Mouse (Mus musculus): ENCODE data around the gene Eif5a. TPM values are rescaled to one million over a fixed set of nuclear protein-coding genes. Genes with fewer than 3 reads are reported as not detected.
A peak's percentile ranks its signal among the peaks of the same experiment; 100 is the strongest.

Eif5a gene
- polyA plus RNA-seq, 1 experiment from 2014 or later = 1,800 TPM

DNA sequence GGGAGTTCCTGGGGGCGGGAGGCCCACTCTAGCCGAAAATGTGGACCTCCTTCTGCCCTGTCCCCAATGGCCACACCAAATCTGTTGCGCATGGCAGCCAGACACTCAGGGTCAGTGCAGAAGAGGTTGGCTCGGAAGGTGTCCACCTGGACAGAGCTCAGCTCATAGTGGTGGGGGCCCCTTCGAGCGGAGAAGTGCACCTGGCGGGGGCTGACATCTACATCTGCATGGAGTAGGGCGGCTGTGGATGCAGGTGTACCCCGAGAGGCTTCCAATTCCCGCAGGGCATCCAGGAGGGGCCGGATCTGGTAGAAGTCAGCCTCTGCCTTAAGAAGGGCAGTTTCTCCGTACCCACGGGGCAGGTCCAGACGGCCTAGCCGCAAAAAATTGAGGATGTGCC is 42.0 kb downstream of the Eif5a start:
- H3K4me1 ChIP-seq (ENCODE audit: control insufficient read depth, insufficient read depth, low read length) = peaks cover 19% of the 10 kb centered on the region
- H3K4me2 ChIP-seq = peak overlapping the region; percentile 58
- H3K27ac ChIP-seq (ENCODE audit: low read depth, low read length) = no peak overlapping the region
- H3K36me3 ChIP-seq (ENCODE audit: control insufficient read depth, insufficient read depth, low read length) = no peaks in the 10 kb centered on the region
- no peaks in the 10 kb centered on the region for H3K9me3 ChIP-seq (ENCODE audit: control insufficient read depth, low read length)
- 64% methylated on average over 15 of the region's 15 CpGs for WGBS
- no peak overlapping the region for H3K9ac ChIP-seq (ENCODE audit: low read length)
- DNase-seq (ENCODE audit: low spot score, missing footprints) (no peak), ATAC-seq (ENCODE audit: low FRiP score) (no peak)
- H3K4me3 ChIP-seq (ENCODE audit: low read depth, low read length) = peak overlapping the region; percentile 43; the same call in 1 of the 2 replicates
- H3K27me3 ChIP-seq (ENCODE audit: control insufficient read depth, insufficient read depth, low read length) = peaks cover 3% of the 10 kb centered on the region; the same call in 1 of the 2 replicates

DNA sequence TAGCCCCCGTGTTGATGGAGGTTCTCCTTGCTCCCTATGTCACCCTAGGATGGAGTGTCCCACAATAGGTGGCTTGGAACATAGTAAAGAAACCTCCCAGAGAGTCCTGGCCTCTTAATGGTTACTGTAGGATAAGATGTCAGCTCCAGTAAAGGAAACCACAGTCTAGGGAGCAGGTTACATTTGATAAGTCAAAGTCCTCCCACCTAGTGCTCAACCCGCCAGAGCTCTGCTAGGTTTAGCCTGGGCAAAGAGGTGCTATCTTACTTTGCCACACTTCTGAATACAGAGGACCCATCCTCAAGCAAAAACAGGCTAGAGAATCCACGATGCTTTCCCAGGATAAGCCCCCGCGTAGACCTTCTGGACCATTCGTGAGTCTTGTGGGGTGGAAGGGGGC is 42.8 kb downstream of the Eif5a start:
- H3K4me2 ChIP-seq = no peak overlapping the region; the same call in 1 of the 2 replicates
- H3K4me1 ChIP-seq (ENCODE audit: control insufficient read depth, insufficient read depth, low read length) = peaks cover 19% of the 10 kb centered on the region
- H3K27me3 ChIP-seq (ENCODE audit: control insufficient read depth, insufficient read depth, low read length) = peaks cover 3% of the 10 kb centered on the region; the same call in 1 of the 2 replicates
- no peak overlapping the region for H3K27ac ChIP-seq (ENCODE audit: low read depth, low read length)
- ATAC-seq (ENCODE audit: low FRiP score) (no peak), DNase-seq (ENCODE audit: low spot score, missing footprints) (no peak)
- WGBS = 87% methylated on average over 6 of the region's 6 CpGs
- H3K9ac ChIP-seq (ENCODE audit: low read length) = no peak overlapping the region
- H3K4me3 ChIP-seq (ENCODE audit: low read depth, low read length) = no peak overlapping the region
- no peaks in the 10 kb centered on the region for H3K36me3 ChIP-seq (ENCODE audit: control insufficient read depth, insufficient read depth, low read length)
- no peaks in the 10 kb centered on the region for H3K9me3 ChIP-seq (ENCODE audit: control insufficient read depth, low read length)

DNA sequence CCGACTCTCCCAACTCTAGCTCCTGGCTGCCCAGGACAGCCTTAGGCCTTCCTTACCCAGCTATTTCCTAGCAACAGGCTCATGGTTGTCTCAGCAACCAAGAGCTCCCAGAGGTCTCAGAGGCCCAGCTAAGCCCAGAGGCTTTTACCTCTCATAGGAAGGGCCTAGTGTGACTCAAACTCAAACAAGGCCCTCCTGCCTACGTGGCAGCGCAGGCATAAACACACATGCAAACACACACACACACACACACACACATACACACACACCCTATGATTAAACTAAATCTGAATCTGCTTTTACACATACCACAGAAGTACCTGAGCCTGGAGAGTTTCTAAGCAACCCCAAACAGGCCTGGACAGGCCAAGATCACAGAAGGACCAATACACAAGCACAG is 43.4 kb downstream of the Eif5a start:
- Histone ChIP-seq H3K4me2 (0 out of 2 replicates have a peak overlapping the region, but pooled peaks have one; percentile 6), H3K27me3 (ENCODE audit: control insufficient read depth, insufficient read depth, low read length) (peaks cover 3% of the 10 kb centered on the region; the same call in 1 of the 2 replicates), H3K4me3 (ENCODE audit: low read depth, low read length) (no peak overlapping the region), H3K9me3 (ENCODE audit: control insufficient read depth, low read length) (no peaks in the 10 kb centered on the region), H3K4me1 (ENCODE audit: control insufficient read depth, insufficient read depth, low read length) (peaks cover 19% of the 10 kb centered on the region), H3K9ac (ENCODE audit: low read length) (no peak overlapping the region), H3K27ac (ENCODE audit: low read depth, low read length) (no peak overlapping the region), H3K36me3 (ENCODE audit: control insufficient read depth, insufficient read depth, low read length) (no peaks in the 10 kb centered on the region)
- DNase-seq (ENCODE audit: low spot score, missing footprints) (no peak), ATAC-seq (ENCODE audit: low FRiP score) (no peak)
- WGBS = 60% methylated on average over 3 of the region's 3 CpGs

DNA sequence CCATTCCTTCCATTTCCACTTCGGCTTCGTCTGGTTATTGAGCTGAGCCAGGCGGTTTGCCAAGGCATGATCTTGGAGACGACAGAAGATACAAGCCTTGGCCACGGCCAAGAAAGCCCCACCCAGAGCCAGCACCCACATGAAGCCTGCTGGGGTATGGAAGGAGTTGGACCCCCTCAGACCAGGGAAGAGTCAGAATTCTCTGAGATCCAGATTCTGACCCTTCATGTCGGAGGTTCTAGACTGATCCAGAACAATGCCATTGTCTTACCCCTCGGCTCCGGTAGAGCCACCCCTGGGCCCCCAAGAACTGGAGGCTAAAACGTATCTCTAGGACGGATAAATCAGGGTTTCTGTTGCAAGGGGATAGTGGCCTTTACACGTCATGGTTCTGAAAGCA is 43.9 kb downstream of the Eif5a start, which contains the start of gene Tmem95:
TSS of gene Tmem95 (minus strand) at position 141 of the 400 bp plus-strand sequence.
- Histone ChIP-seq H3K9ac (ENCODE audit: low read length) (no peak within 1 kb of the TSS; the same call in 1 of the 2 replicates), H3K27me3 (ENCODE audit: control insufficient read depth, insufficient read depth, low read length) (peaks cover 3% of the 10 kb centered on the region; the same call in 1 of the 2 replicates), H3K27ac (ENCODE audit: low read depth, low read length) (no peak within 1 kb of the TSS; the same call in 1 of the 2 replicates), H3K9me3 (ENCODE audit: control insufficient read depth, low read length) (no peaks in the 10 kb centered on the region), H3K4me1 (ENCODE audit: control insufficient read depth, insufficient read depth, low read length) (peaks cover 19% of the 10 kb centered on the region), H3K4me2 (peak within 1 kb of the TSS; percentile 12), H3K4me3 (ENCODE audit: low read depth, low read length) (no peak within 1 kb of the TSS), H3K36me3 (ENCODE audit: control insufficient read depth, insufficient read depth, low read length) (no peaks in the 10 kb centered on the region)
- DNase-seq (ENCODE audit: low spot score, missing footprints) = no peak
- 89% methylated on average over 11 of the region's 11 CpGs for WGBS
- ATAC-seq (ENCODE audit: low FRiP score) = no peak

DNA sequence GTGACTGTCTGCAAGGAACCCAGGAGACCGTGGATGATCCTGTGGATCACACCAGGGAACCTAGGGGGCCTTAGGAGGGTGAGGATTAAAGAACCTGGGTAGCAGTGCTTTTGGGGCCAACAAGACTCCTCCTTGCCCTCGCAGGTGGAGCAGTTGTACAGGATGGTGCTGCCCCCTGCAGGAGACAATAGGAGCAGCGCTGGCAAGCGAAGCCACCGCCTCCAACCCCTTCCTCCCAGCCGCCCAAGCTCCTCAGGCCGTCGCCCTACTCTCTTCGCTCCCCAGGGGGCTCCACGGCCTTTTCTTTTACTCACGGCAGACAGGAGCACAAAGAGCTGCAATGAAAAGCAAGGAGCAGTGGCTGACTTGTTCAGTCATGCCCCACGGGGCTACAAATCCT is 44.9 kb downstream of the Eif5a start:
- WGBS = 2% methylated on average over 12 of the region's 12 CpGs
- Histone ChIP-seq H3K4me1 (ENCODE audit: control insufficient read depth, insufficient read depth, low read length) (peaks cover 19% of the 10 kb centered on the region), H3K4me2 (peak overlapping the region; percentile 12), H3K27ac (ENCODE audit: low read depth, low read length) (no peak overlapping the region; the same call in 1 of the 2 replicates), H3K9ac (ENCODE audit: low read length) (no peak overlapping the region), H3K36me3 (ENCODE audit: control insufficient read depth, insufficient read depth, low read length) (no peaks in the 10 kb centered on the region), H3K27me3 (ENCODE audit: control insufficient read depth, insufficient read depth, low read length) (peaks cover 2% of the 10 kb centered on the region; the same call in 1 of the 2 replicates), H3K4me3 (ENCODE audit: low read depth, low read length) (no peak overlapping the region), H3K9me3 (ENCODE audit: control insufficient read depth, low read length) (no peaks in the 10 kb centered on the region)
- DNase-seq (ENCODE audit: low spot score, missing footprints) (peak; percentile 96), ATAC-seq (ENCODE audit: low FRiP score) (peak; percentile 38; the same call in 1 of the 2 replicates)

DNA sequence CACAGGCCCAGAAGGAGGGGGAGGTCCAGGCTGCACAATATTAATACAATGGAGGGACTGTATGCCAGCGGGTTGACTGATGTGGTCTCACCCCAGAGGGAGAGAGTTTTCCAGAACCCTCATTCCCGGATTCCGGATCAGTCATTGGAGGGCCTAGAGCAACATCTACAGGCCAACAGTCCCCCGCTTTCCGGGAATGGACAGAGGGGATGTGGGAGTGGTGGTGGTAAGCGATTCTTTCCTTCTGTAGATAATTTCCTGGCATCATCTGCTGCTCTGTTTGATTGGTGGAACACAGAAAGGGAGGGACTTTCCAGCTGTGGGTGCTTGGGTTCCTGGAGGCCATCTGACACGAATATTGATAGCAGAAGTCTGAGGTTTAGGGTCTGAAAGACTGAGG is 45.6 kb downstream of the Eif5a start:
- no peak overlapping the region for H3K27ac ChIP-seq (ENCODE audit: low read depth, low read length)
- peaks cover 16% of the 10 kb centered on the region for H3K4me1 ChIP-seq (ENCODE audit: control insufficient read depth, insufficient read depth, low read length)
- H3K9me3 ChIP-seq (ENCODE audit: control insufficient read depth, low read length) = no peaks in the 10 kb centered on the region
- 68% methylated on average over 7 of the region's 7 CpGs for WGBS
- no peak overlapping the region for H3K4me2 ChIP-seq
- DNase-seq (ENCODE audit: low spot score, missing footprints) (no peak), ATAC-seq (ENCODE audit: low FRiP score) (no peak)
- H3K36me3 ChIP-seq (ENCODE audit: control insufficient read depth, insufficient read depth, low read length) = no peaks in the 10 kb centered on the region
- no peak overlapping the region for H3K4me3 ChIP-seq (ENCODE audit: low read depth, low read length)
- no peaks in the 10 kb centered on the region; the same call in 1 of the 2 replicates for H3K27me3 ChIP-seq (ENCODE audit: control insufficient read depth, insufficient read depth, low read length)
- no peak overlapping the region; the same call in 1 of the 2 replicates for H3K9ac ChIP-seq (ENCODE audit: low read length)

DNA sequence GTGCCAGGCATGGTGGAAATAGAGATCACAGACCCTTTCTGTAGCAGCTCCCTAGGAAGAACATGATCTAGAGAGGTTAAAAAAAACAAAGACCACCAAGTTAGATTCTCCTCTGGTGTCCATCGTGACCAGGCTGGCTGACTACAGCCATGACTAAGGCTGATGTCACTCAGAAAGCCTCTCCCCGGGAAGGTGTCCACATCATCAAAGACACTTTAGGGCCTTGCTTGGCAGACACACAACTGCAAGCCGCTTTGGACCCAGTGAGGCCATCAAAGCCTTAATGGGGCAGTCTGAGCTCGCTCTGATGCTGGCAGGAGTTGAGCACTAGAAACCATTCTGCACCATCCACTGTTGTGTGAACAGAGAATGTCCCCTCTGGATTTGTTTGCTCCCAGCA is 49.3 kb downstream of the Eif5a start:
- H3K4me2 ChIP-seq = no peak overlapping the region
- H3K27ac ChIP-seq (ENCODE audit: low read depth, low read length) = no peak overlapping the region
- no peaks in the 10 kb centered on the region for H3K27me3 ChIP-seq (ENCODE audit: control insufficient read depth, insufficient read depth, low read length)
- H3K9me3 ChIP-seq (ENCODE audit: control insufficient read depth, low read length) = no peaks in the 10 kb centered on the region
- ATAC-seq (ENCODE audit: low FRiP score) (no peak), DNase-seq (ENCODE audit: low spot score, missing footprints) (no peak)
- H3K4me3 ChIP-seq (ENCODE audit: low read depth, low read length) = no peak overlapping the region
- H3K36me3 ChIP-seq (ENCODE audit: control insufficient read depth, insufficient read depth, low read length) = no peaks in the 10 kb centered on the region
- peaks cover 6% of the 10 kb centered on the region; the same call in 1 of the 2 replicates for H3K4me1 ChIP-seq (ENCODE audit: control insufficient read depth, insufficient read depth, low read length)
- WGBS = 79% methylated on average over 4 of the region's 4 CpGs
- H3K9ac ChIP-seq (ENCODE audit: low read length) = no peak overlapping the region

DNA sequence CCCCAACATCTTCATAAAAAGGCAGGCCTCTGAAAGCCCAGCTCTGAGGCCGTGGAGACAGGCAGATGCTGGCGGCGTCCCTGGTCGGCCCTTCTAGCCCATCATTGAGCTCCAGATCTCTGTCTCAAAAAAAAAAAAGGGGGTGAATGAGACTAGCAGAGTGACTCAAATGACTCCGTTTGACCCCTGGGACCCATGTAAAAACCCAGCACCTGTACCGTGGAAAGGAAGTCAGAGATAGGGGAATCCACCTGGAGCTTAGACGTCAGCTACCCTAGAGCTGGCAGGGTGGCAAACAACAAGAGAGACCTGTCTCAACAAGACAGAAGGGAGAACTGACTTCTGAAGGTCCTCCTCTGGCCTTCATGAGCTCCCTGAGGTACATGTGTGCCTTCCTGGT is 49.9 kb downstream of the Eif5a start:
- no peaks in the 10 kb centered on the region for H3K27me3 ChIP-seq (ENCODE audit: control insufficient read depth, insufficient read depth, low read length)
- H3K9me3 ChIP-seq (ENCODE audit: control insufficient read depth, low read length) = no peaks in the 10 kb centered on the region
- H3K4me1 ChIP-seq (ENCODE audit: control insufficient read depth, insufficient read depth, low read length) = peaks cover under 1% of the 10 kb centered on the region; the same call in 1 of the 2 replicates
- no peaks in the 10 kb centered on the region for H3K36me3 ChIP-seq (ENCODE audit: control insufficient read depth, insufficient read depth, low read length)
- no peak for DNase-seq (ENCODE audit: low spot score, missing footprints)
- no peak overlapping the region for H3K9ac ChIP-seq (ENCODE audit: low read length)
- H3K27ac ChIP-seq (ENCODE audit: low read depth, low read length) = no peak overlapping the region
- H3K4me2 ChIP-seq = no peak overlapping the region
- no peak for ATAC-seq (ENCODE audit: low FRiP score)
- 95% methylated on average over 7 of the region's 7 CpGs for WGBS
- H3K4me3 ChIP-seq (ENCODE audit: low read depth, low read length) = no peak overlapping the region

DNA sequence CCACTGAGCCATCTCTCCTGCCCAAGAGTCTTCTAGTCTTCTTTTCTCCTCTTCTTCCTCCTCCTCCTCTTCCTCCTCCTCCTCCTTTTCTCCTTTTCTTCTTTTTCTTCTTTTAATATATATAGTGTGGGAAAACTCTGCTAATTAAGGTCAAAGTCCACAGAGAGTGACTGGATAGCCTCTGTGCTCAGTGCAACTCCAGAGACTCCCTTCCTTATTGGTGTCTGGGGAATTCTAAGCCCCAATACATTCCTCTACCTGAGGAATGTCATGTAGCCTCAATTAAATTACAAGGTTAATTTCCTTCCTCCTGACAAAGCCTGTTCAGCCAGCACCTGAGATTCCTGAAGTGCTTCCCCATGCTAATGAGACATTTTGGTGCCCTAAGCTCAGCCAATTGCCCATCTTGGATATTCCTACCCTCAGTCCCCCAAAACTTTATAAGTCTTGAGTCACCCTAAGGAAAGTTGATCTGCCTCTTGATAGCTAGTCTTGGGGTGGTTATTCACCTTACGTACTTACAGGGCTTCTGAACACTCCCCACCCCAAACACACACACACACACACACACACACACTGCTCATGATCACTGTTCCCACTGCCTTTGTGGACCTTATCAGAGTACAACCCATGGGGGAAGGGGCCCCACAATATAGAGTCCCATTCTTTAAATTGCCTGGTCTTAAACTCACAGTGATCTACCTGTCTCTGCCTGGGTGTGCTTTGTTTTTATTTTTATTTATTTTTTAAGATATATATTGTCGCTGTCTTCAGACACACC is 51.3 kb downstream of the Eif5a start:
- H3K9me3 ChIP-seq (ENCODE audit: control insufficient read depth, low read length) = no peaks in the 10 kb centered on the region
- no peak overlapping the region for H3K4me3 ChIP-seq (ENCODE audit: low read depth, low read length)
- no peaks in the 10 kb centered on the region for H3K4me1 ChIP-seq (ENCODE audit: control insufficient read depth, insufficient read depth, low read length)
- H3K4me2 ChIP-seq = no peak overlapping the region
- no peak for DNase-seq (ENCODE audit: low spot score, missing footprints)
- H3K9ac ChIP-seq (ENCODE audit: low read length) = no peak overlapping the region
- no peaks in the 10 kb centered on the region for H3K36me3 ChIP-seq (ENCODE audit: control insufficient read depth, insufficient read depth, low read length)
- no peak for ATAC-seq (ENCODE audit: low FRiP score)
- 82% methylated on average over 2 of the region's 2 CpGs for WGBS
- no peaks in the 10 kb centered on the region for H3K27me3 ChIP-seq (ENCODE audit: control insufficient read depth, insufficient read depth, low read length)
- H3K27ac ChIP-seq (ENCODE audit: low read depth, low read length) = no peak overlapping the region
